ENCODE assay signal across 10 mouse cellular contexts in genomic region chr7:99562478-99562877, GRCm38 (mm10). TPM values are rescaled to one million over a fixed set of nuclear protein-coding genes. Genes with fewer than 3 reads are reported as not detected.
A peak's percentile ranks its signal among the peaks of the same experiment; 100 is the strongest.
DNase-seq lines count a peak whose midpoint lies in the region; ATAC-seq and TF ChIP-seq lines count a peak whose summit lies in the region.
"Had no signal": no experiment of that assay in that cellular context is flagged by ENCODE, and none has a peak within 500 bp of the region (broad histone marks: within the 10 kb centered on the region; RNA-seq: fewer than 3 reads in every experiment).

No protein-coding gene starts in this region.

- TF ChIP-seq CTCF in lung, adult 2 months (IDR thresholded peaks at IDR 0.05; ENCODE audit: insufficient read depth, low read length), result no peak

- peaks cover 50% of the 10 kb centered on the region for H3K4me1 ChIP-seq in intestine, embryonic 15.5 days (replicated peaks)
- H3K4me1 ChIP-seq in intestine, embryonic 16.5 days (ENCODE audit: control insufficient read depth, insufficient read depth, low read length), result peaks cover 44% of the 10 kb centered on the region
- H3K4me1 ChIP-seq in lung, adult 2 months (ENCODE audit: control insufficient read depth, insufficient read depth, low read length), result peaks cover 40% of the 10 kb centered on the region

- no peaks in the 10 kb centered on the region for H3K27me3 ChIP-seq in intestine, embryonic 15.5 days (replicated peaks)
- no peaks in the 10 kb centered on the region for H3K27me3 ChIP-seq in intestine, embryonic 16.5 days (replicated peaks; ENCODE audit: control insufficient read depth, insufficient read depth, low read length)
- H3K27me3 ChIP-seq: Patski had no signal

- 0 out of 2 replicates have a peak overlapping the region, but pooled peaks have one; percentile 3 for H3K4me2 ChIP-seq in intestine, embryonic 15.5 days (replicated peaks)
- no peak overlapping the region for H3K4me2 ChIP-seq in intestine, embryonic 16.5 days (ENCODE audit: low read depth, low read length)

- TF ChIP-seq POLR2A in lung, adult 2 months (IDR thresholded peaks at IDR 0.05; ENCODE audit: borderline replicate concordance, extremely low read depth, low read depth, low read length), result no peak

- 0 out of 2 replicates have a peak overlapping the region, but pooled peaks have one; percentile 9 for H3K27ac ChIP-seq in intestine, embryonic 15.5 days
- no peak overlapping the region for H3K27ac ChIP-seq in intestine, embryonic 16.5 days (ENCODE audit: low read length)
- H3K27ac ChIP-seq: macrophage had no signal

- no peaks in the 10 kb centered on the region for H3K9me3 ChIP-seq in intestine, embryonic 15.5 days
- H3K9me3 ChIP-seq in intestine, embryonic 16.5 days (ENCODE audit: control insufficient read depth, low read length), result no peaks in the 10 kb centered on the region

- 25% methylated on average over 5 of the region's 5 CpGs for WGBS in intestine, embryonic 15.5 days
- 28% methylated on average over 5 of the region's 5 CpGs for WGBS in intestine, embryonic 16.5 days
- WGBS in lung, adult 2 months, result 6% methylated on average over 5 of the region's 5 CpGs

- peak; percentile 66 for DNase-seq in cerebellum, adult 11-12 months
- peak; percentile 61 to 64 for DNase-seq in frontal cortex, postnatal 36 days (ENCODE audit: low spot score in 2 of 2)
- peak; percentile 45 for DNase-seq in lung, adult 2 months
- no peak for DNase-seq in layer of hippocampus, postnatal 25 days (ENCODE audit: extremely low spot score in 1 of 2, low spot score in 1 of 2)
- DNase-seq in adrenal gland, postnatal 25 days, result no peak

- no peak overlapping the region for H3K4me3 ChIP-seq in intestine, embryonic 15.5 days (replicated peaks)
- H3K4me3 ChIP-seq in intestine, embryonic 16.5 days (ENCODE audit: low read length), result no peak overlapping the region
- no peak overlapping the region for H3K4me3 ChIP-seq in lung, adult 2 months (replicated peaks; ENCODE audit: extremely low read depth, low read depth, low read length)

- no peaks in the 10 kb centered on the region for H3K36me3 ChIP-seq in intestine, embryonic 15.5 days
- H3K36me3 ChIP-seq in intestine, embryonic 16.5 days (ENCODE audit: control insufficient read depth, insufficient read depth, low read length), result no peaks in the 10 kb centered on the region

- no peak overlapping the region for H3K9ac ChIP-seq in intestine, embryonic 15.5 days
- no peak overlapping the region for H3K9ac ChIP-seq in intestine, embryonic 16.5 days (ENCODE audit: low read depth, low read length)

- no peak for ATAC-seq in intestine, embryonic 15.5 days
- no peak for ATAC-seq in intestine, embryonic 16.5 days
- ATAC-seq in activated CD4-positive, CD25-positive, alpha-beta regulatory T cell, adult 4 months, result no peak
- ATAC-seq: Patski had no signal

RNA-seq across cellular contexts. Expression of gene Arrb1, which starts 27.2 kb away (rescaled TPM):
- polyA plus RNA-seq in intestine, embryonic 15.5 days (2015; fragmentation: Nextera tagmentation; extraction: Ambion mirVana), result 8.5 and 9.0 TPM in 2 replicates
- polyA plus RNA-seq in intestine, embryonic 16.5 days (2015; fragmentation: Nextera tagmentation; extraction: Ambion mirVana), result 7.7 and 9.2 TPM in 2 replicates
- 131 and 161 TPM in 2 replicates for polyA plus RNA-seq in lung, adult 2 months (2012; rRNA removed)
- 10 to 100 TPM in 1 of 2 experiments, 1 to 10 TPM in 1; 8.3 to 12.0 TPM for polyA plus RNA-seq in activated CD4-positive, CD25-positive, alpha-beta regulatory T cell, adult 4 months (2017; shearing (Covaris generic))
- 100 to 1,000 TPM; 135 to 152 TPM for total RNA-seq in layer of hippocampus, postnatal 25 days (2021)
- total RNA-seq in adrenal gland, postnatal 25 days (2021), result 43.9 and 69.0 TPM in 2 replicates

Comparison
In these comparisons a context has a peak if more than half of its experiments do, and no peak if none do; other contexts are left out.
1. DNase-seq: peak in cerebellum, adult 11-12 months (single experiment), frontal cortex, postnatal 36 days (2 of 2) and lung, adult 2 months (single experiment); none in layer of hippocampus, postnatal 25 days (0 of 2) and adrenal gland, postnatal 25 days (single experiment).
2. RNA of gene Arrb1, which starts 27.2 kb away (polyA plus RNA-seq): 131 to 161 TPM in lung, adult 2 months; 8.3 to 12.0 TPM in activated CD4-positive, CD25-positive, alpha-beta regulatory T cell, adult 4 months, 7.7 to 9.2 TPM in intestine, embryonic 16.5 days and 8.5 to 9.0 TPM in intestine, embryonic 15.5 days; every median in the first group is over 10 times any median in the second.